Mouse (Mus musculus) hindbrain, embryonic 11.5 days (tissue): ENCODE data around the gene Zfp442. TPM values are rescaled to one million over a fixed set of nuclear protein-coding genes. Genes with fewer than 3 reads are reported as not detected.
"Not testable (repeated sequence)": the region's sequence is repeated elsewhere in the genome, so short reads cannot be mapped to it uniquely, and the experiment has no call there.

Experiments used
- ATAC-seq: fragments of 200-750 bp; cut with Nextera tagmentation; 2 replicates; pipeline ENCODE4 v1.8.0; 2017; ENCODE audit warnings: mild to moderate bottlenecking, moderate TSS enrichment, moderate library complexity; ENCODE audit not compliant: low FRiP score
- DNase-seq: peaks from one replicate; pipeline ENCODE4 v3.0.0-alpha.2; 2015; ENCODE audit warnings: low spot score
- H3K27ac ChIP-seq: fragments of 300-500 bp; sonication (generic); 2 replicates; pipeline ENCODE4 v1.5.1; 2014; ENCODE audit warnings: mild to moderate bottlenecking, low read depth, low read length
- H3K27me3 ChIP-seq: fragments of 300-500 bp; sonication (generic); 2 replicates; pipeline ENCODE4 v1.6.1; 2014; ENCODE audit warnings: mild to moderate bottlenecking, low read length, moderate library complexity, mixed read lengths; ENCODE audit not compliant: control insufficient read depth, insufficient read depth
- H3K36me3 ChIP-seq: fragments of 300-500 bp; sonication (generic); 2 replicates; pipeline ENCODE4 v1.6.1; 2014; ENCODE audit warnings: mild to moderate bottlenecking, low read length, moderate library complexity, mixed read lengths; ENCODE audit not compliant: control insufficient read depth, insufficient read depth
- H3K4me1 ChIP-seq: fragments of 300-500 bp; sonication (generic); replicated peaks from 2 replicates; pipeline ENCODE4 v1.6.1; 2014; ENCODE audit warnings: low read length, mixed read lengths; ENCODE audit not compliant: control insufficient read depth, insufficient read depth
- H3K4me2 ChIP-seq: fragments of 300-500 bp; sonication (generic); replicated peaks from 2 replicates; pipeline ENCODE4 v1.6.1; 2014; ENCODE audit warnings: mild to moderate bottlenecking, low read depth, low read length
- H3K4me3 ChIP-seq: fragments of 300-500 bp; sonication (generic); 2 replicates; pipeline ENCODE4 v1.5.1; 2014; ENCODE audit warnings: low read depth, low read length
- H3K9ac ChIP-seq: fragments of 300-500 bp; sonication (generic); 2 replicates; pipeline ENCODE4 v1.6.1; 2014; ENCODE audit warnings: low read depth, low read length
- H3K9me3 ChIP-seq: fragments of 300-500 bp; sonication (generic); 2 replicates; pipeline ENCODE4 v1.6.1; 2016; ENCODE audit warnings: low read length; ENCODE audit not compliant: control insufficient read depth
- WGBS: fragments of 180-500 bp; shearing (Covaris S2); extraction: QIAGEN DNeasy Blood & Tissue Kit; methylation state at CpG from one replicate; pipeline ENCODE4 v1.1.7; 2014; 5-methylcytosine and 5-hydroxymethylcytosine counted together
- polyA plus RNA-seq: library from polyadenylated mRNA; unstranded; fragments of >200 nt; fragmentation: Nextera tagmentation; extraction: Ambion mirVana; gene quantifications from 2 replicates; pipeline ENCODE4 v1.2.1, GENCODE M21; 2014

Gene Zfp442
- 7.9 and 9.6 TPM in 2 replicates for polyA plus RNA-seq

GRCm38 (mm10) chr2:150451180-150451919, at the start of gene Zfp442:
Gene Zfp442 (minus strand): TSS chr2:150451486.
- Histone ChIP-seq H3K4me3 (peak within 1 kb of the TSS; percentile 40), H3K4me2 (peak within 1 kb of the TSS; percentile 38), H3K9ac (peak within 1 kb of the TSS; percentile 54)
- H3K9me3 ChIP-seq, H3K27me3 ChIP-seq, H3K36me3 ChIP-seq, H3K27ac ChIP-seq, H3K4me1 ChIP-seq: not testable (repeated sequence)
- WGBS = under 1% methylated on average over 18 of the region's 18 CpGs
- DNase-seq = peak; percentile 58
- peak; percentile 100 for ATAC-seq

- 38% methylated on average over 59 of the region's 60 CpGs for WGBS
- ATAC-seq = peak; percentile 73; the same call in 1 of the 2 replicates
- H3K27ac ChIP-seq, H3K4me1 ChIP-seq, H3K36me3 ChIP-seq, H3K9me3 ChIP-seq, H3K4me3 ChIP-seq, H3K27me3 ChIP-seq, H3K9ac ChIP-seq: not testable (repeated sequence)
- DNase-seq = peak; percentile 15
- 0 out of 2 replicates have a peak overlapping the region, but pooled peaks have one; percentile 28 for H3K4me2 ChIP-seq
Measured at GRCm38 (mm10) chr2:150500124-150500973, 49.1 kb upstream of the Zfp442 start.

- no peaks in the 10 kb centered on the region for H3K27me3 ChIP-seq
- WGBS = 64% methylated on average over 2 of the region's 2 CpGs
Measured at GRCm38 (mm10) chr2:150493031-150493430, 41.7 kb upstream of the Zfp442 start.

GRCm38 (mm10) chr2:150484939-150485778, 33.9 kb upstream of the Zfp442 start, which contains the start of gene Zfp345:
Gene Zfp345 (minus strand): TSS chr2:150485091.
- not testable (repeated sequence) for H3K27ac ChIP-seq, H3K4me2 ChIP-seq, H3K9me3 ChIP-seq, H3K36me3 ChIP-seq, H3K9ac ChIP-seq, ATAC-seq, H3K27me3 ChIP-seq, H3K4me3 ChIP-seq, DNase-seq, H3K4me1 ChIP-seq
- WGBS = 73% methylated on average over 7 of the region's 8 CpGs

More at GRCm38 (mm10) chr2:150493031-150493430, 41.7 kb upstream of the Zfp442 start:
- H3K36me3 ChIP-seq = no peaks in the 10 kb centered on the region
- H3K27ac ChIP-seq = no peak overlapping the region
- no peaks in the 10 kb centered on the region for H3K9me3 ChIP-seq
- H3K4me3 ChIP-seq = no peak overlapping the region
- ATAC-seq = no peak
- no peak overlapping the region for H3K4me2 ChIP-seq
- H3K9ac ChIP-seq = no peak overlapping the region
- DNase-seq = no peak
- H3K4me1 ChIP-seq = no peaks in the 10 kb centered on the region

- not testable (repeated sequence) for ATAC-seq, H3K27ac ChIP-seq, H3K4me2 ChIP-seq, H3K9me3 ChIP-seq, H3K36me3 ChIP-seq, H3K27me3 ChIP-seq, DNase-seq, H3K4me1 ChIP-seq, H3K4me3 ChIP-seq, H3K9ac ChIP-seq
- WGBS = 97% methylated on average over 1 of the region's 1 CpGs
Measured at GRCm38 (mm10) chr2:150439084-150439483, 12.2 kb downstream of the Zfp442 start.

- H3K27me3 ChIP-seq, H3K9me3 ChIP-seq, H3K27ac ChIP-seq, H3K4me1 ChIP-seq, DNase-seq, H3K4me3 ChIP-seq, H3K36me3 ChIP-seq, H3K4me2 ChIP-seq, ATAC-seq, H3K9ac ChIP-seq: not testable (repeated sequence)
- WGBS = 87% methylated on average over 17 of the region's 17 CpGs
Measured at GRCm38 (mm10) chr2:150412146-150412545, 39.1 kb downstream of the Zfp442 start.

- ATAC-seq = no peak
- no peaks in the 10 kb centered on the region for H3K9me3 ChIP-seq
- H3K36me3 ChIP-seq = no peaks in the 10 kb centered on the region
- H3K9ac ChIP-seq = no peak overlapping the region
- no peak overlapping the region for H3K27ac ChIP-seq
- DNase-seq = no peak
- no peaks in the 10 kb centered on the region for H3K27me3 ChIP-seq
- H3K4me2 ChIP-seq = no peak overlapping the region
- H3K4me3 ChIP-seq = no peak overlapping the region
- no peaks in the 10 kb centered on the region for H3K4me1 ChIP-seq
- WGBS = 90% methylated on average over 1 of the region's 1 CpGs
Measured at GRCm38 (mm10) chr2:150390198-150390597, 61.1 kb downstream of the Zfp442 start.

- DNase-seq, H3K9ac ChIP-seq, H3K4me1 ChIP-seq, ATAC-seq, H3K4me2 ChIP-seq, H3K4me3 ChIP-seq, H3K27ac ChIP-seq, H3K36me3 ChIP-seq, H3K9me3 ChIP-seq, H3K27me3 ChIP-seq: not testable (repeated sequence)
- 95% methylated on average over 18 of the region's 19 CpGs for WGBS
Measured at GRCm38 (mm10) chr2:150385553-150386106, 65.7 kb downstream of the Zfp442 start.
